Mouse (Mus musculus) neural tube, embryonic 14.5 days (tissue): Measurements from ENCODE around the gene Arhgap4. TPM values are rescaled to one million over a fixed set of nuclear protein-coding genes. Genes with fewer than 3 reads are reported as not detected.
A peak's percentile ranks its signal among the peaks of the same experiment; 100 is the strongest.

Experiments
- ATAC-seq: fragments of 200-750 bp; cut with Nextera tagmentation; 2 replicates; pipeline ENCODE4 v1.8.0; 2017; ENCODE audit warnings: low read depth, mild to moderate bottlenecking, moderate TSS enrichment, moderate library complexity
- H3K27ac ChIP-seq: fragments of 300-500 bp; sonication (generic); 2 replicates; pipeline ENCODE4 v1.5.1; 2014; ENCODE audit warnings: low read depth, mild to moderate bottlenecking, control low read depth, low read length, moderate library complexity, mixed read lengths
- H3K27me3 ChIP-seq: fragments of 300-500 bp; sonication (generic); 2 replicates; pipeline ENCODE4 v1.6.1; 2014; ENCODE audit warnings: low read length; ENCODE audit not compliant: control insufficient read depth, insufficient read depth
- H3K36me3 ChIP-seq: fragments of 300-500 bp; sonication (generic); 2 replicates; pipeline ENCODE4 v1.6.1; 2014; ENCODE audit warnings: low read length, mixed read lengths; ENCODE audit not compliant: control insufficient read depth, insufficient read depth
- H3K4me1 ChIP-seq: fragments of 300-500 bp; sonication (generic); 2 replicates; pipeline ENCODE4 v1.6.1; 2014; ENCODE audit warnings: low read length; ENCODE audit not compliant: control insufficient read depth, insufficient read depth
- H3K4me2 ChIP-seq: fragments of 300-500 bp; sonication (generic); 2 replicates; pipeline ENCODE4 v1.6.1; 2014; ENCODE audit warnings: mild to moderate bottlenecking, low read depth, low read length, control low read depth
- H3K4me3 ChIP-seq: fragments of 300-500 bp; sonication (generic); 2 replicates; pipeline ENCODE4 v1.5.1; 2014; ENCODE audit warnings: low read depth, low read length, control low read depth, mixed read lengths
- H3K9ac ChIP-seq: fragments of 300-500 bp; sonication (generic); replicated peaks from 2 replicates; pipeline ENCODE4 v1.6.1; 2014; ENCODE audit warnings: low read depth, mild to moderate bottlenecking, control low read depth, low read length, mixed read lengths
- H3K9me3 ChIP-seq: fragments of 300-500 bp; sonication (generic); 2 replicates; pipeline ENCODE4 v1.6.1; 2016; ENCODE audit warnings: low read length; ENCODE audit not compliant: control insufficient read depth
- WGBS: fragments of 180-500 bp; shearing (Covaris S2); extraction: QIAGEN DNeasy Blood & Tissue Kit; methylation state at CpG from one replicate; pipeline ENCODE4 v1.1.7; 2014; 5-methylcytosine and 5-hydroxymethylcytosine counted together
- polyA plus RNA-seq: library from polyadenylated mRNA; unstranded; fragments of >200 nt; fragmentation: Nextera tagmentation; extraction: Ambion mirVana; gene quantifications from 2 replicates; pipeline ENCODE4 v1.2.1, GENCODE M21; 2014

Arhgap4 gene
- polyA plus RNA-seq, 1 experiment from 2014 or later: 3.3 TPM

DNA sequence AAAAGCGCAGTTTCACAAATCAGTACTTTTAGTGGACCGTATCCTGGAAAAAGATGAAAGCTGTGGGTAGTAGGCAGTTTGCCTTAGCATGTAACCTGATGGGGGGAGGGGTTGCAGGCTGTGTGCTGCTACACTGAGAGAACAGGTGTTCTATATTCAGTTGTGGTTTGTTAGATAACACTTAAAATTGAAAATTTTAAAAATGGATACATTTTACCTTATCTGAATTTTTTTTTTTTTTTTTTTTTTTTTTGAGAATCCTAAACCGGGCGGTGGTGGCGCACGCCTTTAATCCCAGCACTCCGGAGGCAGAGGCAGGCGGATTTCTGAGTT lies 846 bp upstream of the Arhgap4 start:
- H3K36me3 ChIP-seq: 0 out of 2 replicates have a peak, but pooled peaks cover 5% of the 10 kb centered on the region
- no peak for ATAC-seq
- H3K4me2 ChIP-seq: peak overlapping the region; percentile 55
- no peaks in the 10 kb centered on the region for H3K4me1 ChIP-seq
- H3K9ac ChIP-seq: peak overlapping the region; percentile 46; the same call in 1 of the 2 replicates
- WGBS: 75% methylated on average over 8 of the region's 8 CpGs
- no peaks in the 10 kb centered on the region for H3K9me3 ChIP-seq
- peak overlapping the region; percentile 54 for H3K4me3 ChIP-seq
- H3K27me3 ChIP-seq: no peaks in the 10 kb centered on the region
- H3K27ac ChIP-seq: peak overlapping the region; percentile 70

DNA sequence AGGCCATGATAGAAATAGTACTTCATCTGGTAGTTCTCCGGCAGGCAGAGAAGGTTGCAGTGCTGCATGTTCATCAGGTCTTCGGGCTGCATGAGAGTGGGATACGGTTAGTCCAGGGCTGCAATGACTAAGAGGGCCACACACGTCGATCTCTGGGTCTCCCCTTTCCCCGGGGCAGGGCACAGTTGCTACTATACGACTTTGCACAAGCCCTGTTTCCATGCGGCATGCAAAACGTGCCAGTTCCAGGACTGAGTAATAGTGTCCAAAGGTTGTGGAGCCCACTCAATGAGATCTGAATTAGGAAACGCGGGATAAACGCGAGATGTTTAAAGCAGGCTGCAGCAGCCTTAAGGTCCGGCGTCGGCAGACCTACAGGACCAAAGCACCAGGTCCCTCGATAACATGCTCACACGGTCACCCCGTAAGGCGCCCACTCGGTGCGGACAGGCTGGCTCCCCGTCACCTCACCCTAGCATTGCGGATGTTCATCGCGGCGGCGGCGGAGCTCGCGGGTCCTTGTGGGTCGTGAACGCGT lies 316 bp downstream of the Arhgap4 start:
- Histone ChIP-seq H3K9ac (peak overlapping the region; percentile 61), H3K27me3 (no peaks in the 10 kb centered on the region), H3K4me2 (peak overlapping the region; percentile 60), H3K27ac (peak overlapping the region; percentile 62; the same call in 1 of the 2 replicates), H3K36me3 (0 out of 2 replicates have a peak, but pooled peaks cover 5% of the 10 kb centered on the region), H3K4me3 (peak overlapping the region; percentile 54), H3K9me3 (no peaks in the 10 kb centered on the region), H3K4me1 (no peaks in the 10 kb centered on the region)
- peak; percentile 47; the same call in 1 of the 2 replicates for ATAC-seq
- WGBS: 17% methylated on average over 34 of the region's 34 CpGs

DNA sequence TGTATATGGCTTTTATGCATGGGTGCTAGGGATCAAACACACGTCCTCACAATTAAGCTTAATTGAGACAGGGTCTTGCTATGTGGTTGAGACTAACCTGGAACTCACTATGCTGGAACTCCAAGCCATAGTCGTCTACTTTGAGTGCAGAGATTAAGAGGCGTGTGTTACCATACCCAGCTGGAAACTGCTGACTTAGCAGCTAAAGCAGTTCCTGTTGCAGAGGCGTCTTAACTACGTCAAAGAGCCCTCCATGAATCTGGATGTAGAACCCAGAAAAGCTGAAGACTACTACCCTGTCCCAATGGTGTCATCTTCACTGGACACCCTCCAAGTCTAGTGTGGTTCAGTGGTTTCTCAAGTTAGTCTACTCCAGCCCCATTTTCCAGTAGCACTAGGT lies 3.0 kb downstream of the Arhgap4 start:
- WGBS: 91% methylated on average over 5 of the region's 5 CpGs
- no peaks in the 10 kb centered on the region for H3K27me3 ChIP-seq
- H3K9me3 ChIP-seq: no peaks in the 10 kb centered on the region
- H3K4me3 ChIP-seq: no peak overlapping the region
- no peak overlapping the region for H3K9ac ChIP-seq
- H3K36me3 ChIP-seq: 0 out of 2 replicates have a peak, but pooled peaks cover 5% of the 10 kb centered on the region
- no peak for ATAC-seq
- no peaks in the 10 kb centered on the region for H3K4me1 ChIP-seq
- H3K27ac ChIP-seq: no peak overlapping the region
- no peak overlapping the region for H3K4me2 ChIP-seq

DNA sequence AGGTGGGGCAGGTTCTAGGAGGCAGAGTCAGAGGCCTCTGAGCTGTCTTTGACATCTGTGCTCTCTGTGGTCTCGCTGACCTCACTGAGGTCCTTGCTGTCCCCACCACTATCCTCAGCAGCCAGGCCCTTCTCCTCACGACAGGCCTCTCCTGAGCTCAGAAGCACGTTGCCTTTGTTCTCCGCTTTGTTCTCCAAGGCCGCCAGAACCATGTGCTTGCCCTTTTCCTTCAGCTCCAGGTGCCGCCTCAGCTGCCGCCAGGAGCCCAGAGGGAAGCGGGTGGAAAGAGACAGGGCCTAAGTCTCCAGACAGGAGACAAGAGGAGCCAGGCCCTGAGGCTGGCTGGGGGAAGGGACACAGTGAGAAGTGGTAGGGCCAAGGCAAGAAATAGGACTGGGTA lies 4.7 kb downstream of the Arhgap4 start:
- WGBS: 83% methylated on average over 8 of the region's 8 CpGs
- H3K9ac ChIP-seq: no peak overlapping the region
- H3K4me3 ChIP-seq: no peak overlapping the region
- H3K36me3 ChIP-seq: 0 out of 2 replicates have a peak, but pooled peaks cover 5% of the 10 kb centered on the region
- H3K4me2 ChIP-seq: no peak overlapping the region
- H3K27me3 ChIP-seq: no peaks in the 10 kb centered on the region
- H3K4me1 ChIP-seq: no peaks in the 10 kb centered on the region
- no peak overlapping the region for H3K27ac ChIP-seq
- ATAC-seq: no peak
- no peaks in the 10 kb centered on the region for H3K9me3 ChIP-seq

DNA sequence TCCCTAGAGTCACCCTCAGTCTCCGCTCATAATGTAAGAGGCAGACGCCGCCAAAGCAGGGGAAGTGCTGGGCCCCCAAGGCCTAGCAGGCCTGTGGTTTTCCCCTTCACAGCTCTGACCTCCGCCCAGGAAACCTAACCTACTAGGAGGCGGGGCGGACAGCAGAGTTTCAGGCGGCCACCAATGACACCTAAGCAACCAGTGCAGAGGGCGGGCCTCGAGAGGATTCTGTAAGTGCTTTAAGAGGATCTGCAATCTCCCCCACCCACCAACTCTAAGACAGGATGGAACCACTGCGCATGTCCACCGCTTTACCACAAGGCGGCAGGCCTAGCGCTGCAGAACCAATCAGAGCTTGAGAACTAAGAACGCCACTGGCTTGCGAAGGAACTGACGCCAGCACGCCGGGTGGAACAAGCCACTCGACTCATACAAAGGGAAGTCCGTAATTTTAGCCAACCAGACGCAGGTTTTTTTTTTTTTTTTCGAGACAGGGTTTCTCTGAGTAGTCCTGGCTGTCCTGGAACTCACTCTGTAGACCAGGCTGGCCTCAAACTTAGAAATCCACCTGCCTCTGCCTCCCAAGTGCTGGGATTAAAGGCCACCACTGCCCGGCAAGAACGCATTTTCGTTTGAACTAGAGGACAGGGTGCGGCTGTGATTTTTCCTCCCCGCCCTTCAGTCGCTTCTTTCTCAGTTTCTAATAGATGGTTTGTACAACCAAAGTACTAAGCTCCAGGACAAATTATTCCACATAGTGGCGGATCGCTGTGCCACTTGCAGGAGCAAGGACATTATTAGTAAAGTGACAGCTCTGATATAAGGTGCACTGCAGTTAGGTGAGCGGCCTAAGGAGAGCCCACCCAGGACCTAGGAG lies 6.6 kb downstream of the Arhgap4 start:
- ATAC-seq: peak; percentile 97
- H3K4me2 ChIP-seq: peak overlapping the region; percentile 32; the same call in 1 of the 2 replicates
- no peaks in the 10 kb centered on the region for H3K27me3 ChIP-seq
- 0 out of 2 replicates have a peak overlapping the region, but pooled peaks have one; percentile 16 for H3K9ac ChIP-seq
- H3K36me3 ChIP-seq: 0 out of 2 replicates have a peak, but pooled peaks cover 5% of the 10 kb centered on the region
- no peaks in the 10 kb centered on the region for H3K9me3 ChIP-seq
- peak overlapping the region; percentile 60 for H3K27ac ChIP-seq
- no peaks in the 10 kb centered on the region for H3K4me1 ChIP-seq
- WGBS: 28% methylated on average over 31 of the region's 31 CpGs
- no peak overlapping the region for H3K4me3 ChIP-seq

DNA sequence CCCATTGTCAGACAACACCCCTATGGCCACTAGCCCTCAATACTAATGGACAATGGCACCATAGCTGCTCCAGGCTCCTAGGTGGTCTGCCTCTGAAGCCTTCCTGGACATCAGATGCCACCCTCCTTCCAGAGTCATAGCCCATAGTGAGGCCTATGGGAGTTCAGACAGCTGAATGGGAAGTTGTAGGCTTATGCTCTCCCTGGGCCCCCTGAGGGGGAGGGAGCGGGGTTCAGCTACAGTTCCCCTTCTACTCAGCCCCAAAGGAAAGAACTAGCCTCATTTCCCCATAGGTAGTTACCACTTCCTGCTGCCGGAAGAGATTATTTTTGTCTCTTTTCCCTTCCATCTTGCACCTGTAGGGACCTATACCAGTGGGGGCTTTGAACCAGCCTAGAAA lies 10.1 kb downstream of the Arhgap4 start:
- Histone ChIP-seq H3K27me3 (no peaks in the 10 kb centered on the region), H3K4me1 (no peaks in the 10 kb centered on the region), H3K9ac (no peak overlapping the region), H3K4me2 (no peak overlapping the region), H3K36me3 (no peaks in the 10 kb centered on the region), H3K4me3 (no peak overlapping the region), H3K27ac (no peak overlapping the region), H3K9me3 (no peaks in the 10 kb centered on the region)
- 92% methylated on average over 2 of the region's 2 CpGs for WGBS
- ATAC-seq: no peak

DNA sequence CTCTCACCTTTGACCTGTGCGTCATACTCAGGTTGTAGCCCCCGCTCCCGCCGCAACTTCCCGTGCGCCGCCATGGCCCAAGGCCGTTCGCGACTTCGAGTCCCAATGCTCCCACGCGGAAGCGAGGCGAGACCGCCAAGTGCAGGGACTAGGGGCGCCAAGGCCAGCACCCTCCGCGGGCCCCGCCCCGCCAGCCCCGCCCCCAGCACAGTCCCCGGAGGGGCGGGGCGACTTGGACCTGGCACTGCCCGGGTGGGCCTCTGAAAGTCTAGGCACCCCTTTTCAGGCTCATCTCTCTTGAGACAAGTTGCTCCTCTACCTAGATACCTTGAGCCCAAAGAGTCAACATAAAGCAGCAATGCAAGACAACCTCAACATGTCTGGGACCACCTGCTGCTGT lies 10.5 kb downstream of the Arhgap4 start:
- ATAC-seq: no peak

DNA sequence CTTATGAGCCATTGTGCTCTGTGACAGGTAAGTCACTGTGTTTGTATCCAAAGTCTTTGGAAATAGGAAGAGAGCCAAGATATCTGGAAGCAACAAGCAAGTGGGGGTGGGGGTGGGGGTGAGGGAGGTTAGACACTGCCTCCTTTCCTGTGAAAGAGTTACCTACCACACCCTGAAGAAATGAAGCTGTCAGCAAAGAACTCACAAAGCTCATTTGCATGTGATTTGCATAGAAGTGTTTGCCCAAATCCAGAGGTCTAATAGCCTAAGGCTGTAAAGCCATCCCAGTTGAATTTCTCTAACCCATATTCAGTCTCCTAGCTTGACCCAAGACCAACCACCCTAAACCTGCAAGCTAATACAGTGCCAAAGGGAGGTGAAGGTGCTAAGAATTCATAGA lies 11.2 kb downstream of the Arhgap4 start:
- Histone ChIP-seq H3K27me3 (no peaks in the 10 kb centered on the region), H3K4me3 (no peak overlapping the region), H3K4me2 (no peak overlapping the region), H3K9ac (no peak overlapping the region), H3K36me3 (no peaks in the 10 kb centered on the region), H3K9me3 (no peaks in the 10 kb centered on the region), H3K27ac (no peak overlapping the region), H3K4me1 (no peaks in the 10 kb centered on the region)
- ATAC-seq: no peak

More for the DNA sequence above, 10.5 kb downstream of the Arhgap4 start:
- WGBS: 20% methylated on average over 22 of the region's 26 CpGs
- H3K9ac ChIP-seq: no peak overlapping the region
- no peaks in the 10 kb centered on the region for H3K27me3 ChIP-seq
- no peaks in the 10 kb centered on the region for H3K4me1 ChIP-seq
- peak overlapping the region; percentile 26; the same call in 1 of the 2 replicates for H3K4me2 ChIP-seq
- no peak overlapping the region for H3K4me3 ChIP-seq
- H3K36me3 ChIP-seq: no peaks in the 10 kb centered on the region
- H3K27ac ChIP-seq: no peak overlapping the region
- no peaks in the 10 kb centered on the region for H3K9me3 ChIP-seq

DNA sequence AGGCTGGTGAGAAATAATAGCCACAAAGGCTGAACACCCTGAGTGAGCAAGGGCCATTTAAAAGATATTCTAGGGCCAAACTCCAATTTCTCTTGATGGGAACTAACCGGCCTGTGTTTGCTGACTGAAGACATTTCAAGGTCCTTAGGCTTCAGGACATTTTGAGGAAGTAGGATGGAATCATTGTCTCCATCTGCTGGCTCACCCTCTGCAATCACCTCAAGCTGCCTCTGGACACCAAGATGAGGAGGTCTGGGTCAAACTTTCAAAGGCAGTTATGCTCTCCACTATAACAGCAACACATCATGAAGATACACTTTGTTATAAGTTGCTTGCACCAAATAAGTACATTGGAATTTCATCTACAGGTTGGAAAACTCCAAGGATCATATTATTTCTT lies 11.6 kb downstream of the Arhgap4 start:
- no peak overlapping the region for H3K4me2 ChIP-seq
- H3K27ac ChIP-seq: no peak overlapping the region
- H3K4me3 ChIP-seq: no peak overlapping the region
- H3K27me3 ChIP-seq: no peaks in the 10 kb centered on the region
- ATAC-seq: no peak
- H3K4me1 ChIP-seq: no peaks in the 10 kb centered on the region
- H3K36me3 ChIP-seq: no peaks in the 10 kb centered on the region
- 85% methylated on average over 1 of the region's 1 CpGs for WGBS
- no peaks in the 10 kb centered on the region for H3K9me3 ChIP-seq
- H3K9ac ChIP-seq: no peak overlapping the region
